Mouse (Mus musculus): ENCODE measurements around the gene Chmp6.

Chmp6 gene

GRCm38 (mm10) chr11:119913291-119913934, at the start of gene Chmp6:
Chmp6 (plus strand) TSS chr11:119913441.
- peak; percentile 89 for DNase-seq (ENCODE audit: low spot score)

- DNase-seq (ENCODE audit: low spot score), result no peak
These were observed 46.4 kb upstream of the Chmp6 start for GRCm38 (mm10) chr11:119866837-119867236.

- DNase-seq (ENCODE audit: low spot score), result no peak
These were observed 45.1 kb upstream of the Chmp6 start for GRCm38 (mm10) chr11:119868138-119868537.

GRCm38 (mm10) chr11:119868556-119868955, 44.7 kb upstream of the Chmp6 start:
- no peak for DNase-seq (ENCODE audit: low spot score)

GRCm38 (mm10) chr11:119871141-119871540, 42.1 kb upstream of the Chmp6 start:
- no peak for DNase-seq (ENCODE audit: low spot score)

GRCm38 (mm10) chr11:119873643-119874042, 39.6 kb upstream of the Chmp6 start:
- DNase-seq (ENCODE audit: low spot score), result no peak

- no peak for DNase-seq (ENCODE audit: low spot score)
These were observed 38.4 kb upstream of the Chmp6 start for GRCm38 (mm10) chr11:119874841-119875240.

GRCm38 (mm10) chr11:119875685-119876084, 37.6 kb upstream of the Chmp6 start:
- DNase-seq (ENCODE audit: low spot score), result no peak

GRCm38 (mm10) chr11:119877124-119877523, 36.1 kb upstream of the Chmp6 start:
- DNase-seq (ENCODE audit: low spot score), result no peak

GRCm38 (mm10) chr11:119879573-119879972, 33.7 kb upstream of the Chmp6 start:
- no peak for DNase-seq (ENCODE audit: low spot score)

GRCm38 (mm10) chr11:119883646-119884045, 29.6 kb upstream of the Chmp6 start:
- no peak for DNase-seq (ENCODE audit: low spot score)

- DNase-seq (ENCODE audit: low spot score), result no peak
These were observed 23.3 kb upstream of the Chmp6 start for GRCm38 (mm10) chr11:119889966-119890365.

GRCm38 (mm10) chr11:119891601-119892215, 21.5 kb upstream of the Chmp6 start:
- DNase-seq (ENCODE audit: low spot score), result no peak

GRCm38 (mm10) chr11:119893667-119894236, 19.5 kb upstream of the Chmp6 start:
- no peak for DNase-seq (ENCODE audit: low spot score)

- DNase-seq (ENCODE audit: low spot score), result no peak
These were observed 18.6 kb upstream of the Chmp6 start for GRCm38 (mm10) chr11:119894634-119895033.

- DNase-seq (ENCODE audit: low spot score), result no peak
These were observed 16.2 kb upstream of the Chmp6 start for GRCm38 (mm10) chr11:119897041-119897440.

- DNase-seq (ENCODE audit: low spot score), result no peak
These were observed 14.3 kb upstream of the Chmp6 start for GRCm38 (mm10) chr11:119898976-119899375.

GRCm38 (mm10) chr11:119901174-119901573, 12.1 kb upstream of the Chmp6 start:
- no peak for DNase-seq (ENCODE audit: low spot score)

GRCm38 (mm10) chr11:119902891-119903290, 10.3 kb upstream of the Chmp6 start:
- DNase-seq (ENCODE audit: low spot score), result no peak

- DNase-seq (ENCODE audit: low spot score), result peak; percentile 89
These were observed 8.5 kb upstream of the Chmp6 start for GRCm38 (mm10) chr11:119904621-119905286.

- DNase-seq (ENCODE audit: low spot score), result no peak
These were observed 7.4 kb upstream of the Chmp6 start for GRCm38 (mm10) chr11:119905794-119906193.

- DNase-seq (ENCODE audit: low spot score), result no peak
These were observed 6.1 kb upstream of the Chmp6 start for GRCm38 (mm10) chr11:119907006-119907650.
